Mouse (Mus musculus) naive thymus-derived CD4-positive, alpha-beta T cell, adult 2 months (primary cell): Measurements from ENCODE around the gene Fmnl1.

Experiments
- DNase-seq: peaks from one replicate; pipeline ENCODE4 v3.0.0-alpha.2; 2011; ENCODE audit warnings: low read depth

The Fmnl1 gene

GRCm38 (mm10) chr11:103184891-103185290 is 14.0 kb downstream of the Fmnl1 start:
- peak; percentile 77 for DNase-seq

GRCm38 (mm10) chr11:103192230-103192955 is 21.5 kb downstream of the Fmnl1 start:
- no peak for DNase-seq

GRCm38 (mm10) chr11:103192956-103193824 is 22.3 kb downstream of the Fmnl1 start:
- DNase-seq = no peak

GRCm38 (mm10) chr11:103193825-103194168 is 22.9 kb downstream of the Fmnl1 start:
- no peak for DNase-seq

GRCm38 (mm10) chr11:103195236-103195635 is 24.3 kb downstream of the Fmnl1 start:
- DNase-seq = no peak

- no peak for DNase-seq
Observed at GRCm38 (mm10) chr11:103195656-103196055, 24.7 kb downstream of the Fmnl1 start.

- no peak for DNase-seq
Observed at GRCm38 (mm10) chr11:103197340-103197739, 26.4 kb downstream of the Fmnl1 start.

- DNase-seq = no peak
Observed at GRCm38 (mm10) chr11:103198339-103198738, 27.4 kb downstream of the Fmnl1 start.

- no peak for DNase-seq
Observed at GRCm38 (mm10) chr11:103198911-103199803, 28.2 kb downstream of the Fmnl1 start.

GRCm38 (mm10) chr11:103201664-103202063 is 30.8 kb downstream of the Fmnl1 start:
- no peak for DNase-seq

- no peak for DNase-seq
Observed at GRCm38 (mm10) chr11:103202376-103202775, 31.5 kb downstream of the Fmnl1 start.

- DNase-seq = no peak
Observed at GRCm38 (mm10) chr11:103206203-103206602, 35.3 kb downstream of the Fmnl1 start.

GRCm38 (mm10) chr11:103208458-103208857 is 37.6 kb downstream of the Fmnl1 start, which contains the start of gene 1700023F06Rik:
1700023F06Rik (minus strand) TSS chr11:103208558.
- no peak for DNase-seq

- DNase-seq = no peak
Observed at GRCm38 (mm10) chr11:103210291-103210690, 39.4 kb downstream of the Fmnl1 start.

GRCm38 (mm10) chr11:103213712-103214111 is 42.8 kb downstream of the Fmnl1 start:
- DNase-seq = peak; percentile 40

- DNase-seq = no peak
Observed at GRCm38 (mm10) chr11:103215355-103215754, 44.4 kb downstream of the Fmnl1 start.

GRCm38 (mm10) chr11:103217790-103218516 is 47.0 kb downstream of the Fmnl1 start, which contains the start of gene Spata32:
Spata32 (minus strand) TSS chr11:103218432.
- DNase-seq = peak; percentile 88

- DNase-seq = no peak
Observed at GRCm38 (mm10) chr11:103218517-103218901, 47.6 kb downstream of the Fmnl1 start.

- no peak for DNase-seq
Observed at GRCm38 (mm10) chr11:103219259-103219658, 48.4 kb downstream of the Fmnl1 start.

GRCm38 (mm10) chr11:103219995-103220394 is 49.1 kb downstream of the Fmnl1 start:
- DNase-seq = no peak

- no peak for DNase-seq
Observed at GRCm38 (mm10) chr11:103221437-103221836, 50.5 kb downstream of the Fmnl1 start.
